Mouse (Mus musculus) brain, embryonic 14.5 days (tissue): ENCODE results near the gene Gata2.

Experiments used
- CTCF ChIP-seq: fragments of 200-500 bp; IDR thresholded peaks from 2 replicates; pipeline ENCODE4 v1.5.1; 2012; ENCODE audit warnings: inconsistent platforms, mild to moderate bottlenecking, moderate library complexity, borderline replicate concordance; ENCODE audit not compliant: insufficient read depth, insufficient read length; ENCODE audit errors: extremely low read depth
- POLR2A ChIP-seq: fragments of 200-500 bp; IDR thresholded peaks from 2 replicates; pipeline ENCODE4 v1.6.1; 2012; ENCODE audit warnings: mild to moderate bottlenecking, inconsistent platforms, borderline replicate concordance; ENCODE audit not compliant: poor library complexity, insufficient read depth, insufficient read length, severe bottlenecking; ENCODE audit errors: extremely low read depth

DNA sequence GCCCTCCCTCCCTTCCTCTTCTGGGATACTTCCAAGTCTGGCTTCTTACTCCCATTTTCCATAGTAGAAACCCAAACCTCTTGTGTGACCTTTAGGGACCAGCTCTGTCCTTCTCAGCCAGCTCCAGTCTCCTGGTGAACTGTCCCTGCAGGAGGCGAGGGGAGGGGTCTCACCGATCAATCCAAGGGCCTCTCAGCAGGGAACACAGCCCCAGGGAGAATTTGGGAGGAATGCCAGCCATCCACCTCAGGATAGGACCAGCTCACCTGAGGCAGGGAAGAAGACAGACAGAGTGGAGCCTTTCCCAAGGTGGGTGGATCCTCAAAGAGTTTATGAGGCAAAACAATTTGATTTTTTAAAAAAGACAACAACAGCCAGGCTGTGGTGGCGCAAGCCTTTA is 16.5 kb downstream of the Gata2 start:
- TF ChIP-seq CTCF = no peak
- TF ChIP-seq POLR2A = no peak
